Mouse (Mus musculus): ENCODE data around the gene Gpc2. TPM values are rescaled to one million over a fixed set of nuclear protein-coding genes. Genes with fewer than 3 reads are reported as not detected.

Gene Gpc2
- total RNA-seq, 2 experiments from 2014 or later, result 0.11 to 0.25 TPM

DNA sequence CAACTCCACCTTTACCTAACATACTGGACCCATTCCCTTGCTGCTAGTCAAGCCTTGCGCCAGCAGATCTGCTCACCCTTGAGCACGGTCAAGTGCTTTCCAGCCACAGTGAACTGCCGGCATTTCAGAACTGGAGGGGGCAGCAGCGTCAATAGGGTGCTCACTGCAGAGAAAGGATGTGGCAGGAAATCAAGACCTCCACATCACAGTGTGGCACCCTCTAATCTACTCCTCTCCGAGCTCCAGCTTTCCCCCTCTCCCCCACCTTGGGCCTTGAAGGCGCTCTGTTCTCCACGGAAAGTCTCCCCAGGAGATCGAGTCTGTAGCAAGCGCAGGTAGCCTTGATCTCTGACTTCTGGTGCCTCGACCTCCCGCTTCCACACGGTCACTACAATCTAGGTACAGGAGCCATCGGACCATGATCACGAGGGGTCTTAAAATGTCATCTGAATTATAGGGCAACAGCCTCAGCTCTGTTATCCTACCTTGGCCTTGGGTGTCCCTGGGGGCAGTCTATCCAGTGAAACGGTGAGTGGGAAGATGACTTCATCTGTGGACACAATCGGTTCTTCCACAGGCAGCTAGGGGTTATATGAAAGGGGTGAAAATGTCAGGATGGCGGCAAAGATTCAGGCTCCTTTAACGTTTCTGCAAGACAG lies 17.1 kb downstream of the Gpc2 start:
- intact Hi-C loops (cut with DNase I), result no loop called here
- DNase-seq, result no peak

DNA sequence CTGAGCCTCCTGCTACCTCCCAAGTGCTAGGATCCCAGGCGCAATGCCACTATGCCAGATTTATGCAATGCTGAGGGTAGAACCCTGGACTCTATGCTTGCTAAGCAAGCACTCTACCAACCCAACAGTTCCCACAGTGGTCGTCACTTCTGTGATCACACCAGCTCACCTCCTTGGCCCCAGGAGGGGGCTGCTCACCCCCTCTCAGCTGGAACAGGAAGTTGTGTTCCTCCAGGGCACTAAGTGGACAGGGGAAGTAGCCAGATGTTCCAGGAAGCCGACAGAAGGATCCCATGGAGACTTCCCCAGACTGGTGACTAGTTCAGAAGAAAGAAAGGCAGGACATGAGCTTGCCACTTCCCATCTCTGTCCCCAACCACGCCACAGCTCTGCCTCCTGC lies 17.8 kb downstream of the Gpc2 start:
- intact Hi-C loops (cut with DNase I), result no loop called here
- no peak for DNase-seq

DNA sequence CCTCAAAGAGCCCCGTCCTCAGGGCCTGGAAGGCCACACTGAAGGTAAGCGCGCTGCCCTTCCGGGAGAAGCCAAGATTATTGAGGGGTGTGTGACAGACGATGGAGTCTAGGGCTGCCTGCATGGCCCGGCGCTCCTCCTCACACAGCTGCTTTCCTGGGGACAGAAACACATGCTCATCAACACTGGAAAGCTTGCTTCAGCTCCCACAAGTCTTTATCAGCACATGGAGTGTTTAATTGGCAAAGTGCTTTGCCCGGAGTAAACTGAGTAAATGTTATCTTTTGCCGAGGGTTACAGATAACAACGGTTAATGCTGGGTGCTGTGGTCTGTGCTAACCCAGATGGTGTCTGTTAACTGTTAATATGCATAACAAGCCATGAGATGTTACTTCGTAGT lies 19.0 kb downstream of the Gpc2 start:
- DNase-seq, result no peak
- intact Hi-C loops (cut with DNase I), result no loop called here

DNA sequence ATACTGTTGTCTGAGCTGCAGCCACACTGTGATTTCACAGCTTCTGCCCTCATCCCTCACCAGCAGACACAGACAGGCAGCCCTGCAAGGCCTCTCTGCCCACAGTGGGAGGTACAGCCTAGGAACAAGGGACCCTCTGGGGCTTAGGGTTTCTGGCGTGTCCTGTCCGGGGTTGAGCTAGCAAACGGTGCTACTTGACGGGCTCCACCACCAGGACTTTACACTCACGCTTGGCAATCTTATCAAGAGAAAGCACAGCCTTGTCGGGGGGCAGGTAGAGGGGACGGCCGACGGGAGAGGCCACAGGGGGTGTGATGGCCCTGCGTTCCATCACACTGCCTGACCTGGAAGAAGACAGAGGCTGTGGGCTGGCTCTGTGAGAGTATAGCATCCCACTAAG lies 19.8 kb downstream of the Gpc2 start:
- no peak for DNase-seq
- intact Hi-C loops (cut with DNase I), result no loop called here

DNA sequence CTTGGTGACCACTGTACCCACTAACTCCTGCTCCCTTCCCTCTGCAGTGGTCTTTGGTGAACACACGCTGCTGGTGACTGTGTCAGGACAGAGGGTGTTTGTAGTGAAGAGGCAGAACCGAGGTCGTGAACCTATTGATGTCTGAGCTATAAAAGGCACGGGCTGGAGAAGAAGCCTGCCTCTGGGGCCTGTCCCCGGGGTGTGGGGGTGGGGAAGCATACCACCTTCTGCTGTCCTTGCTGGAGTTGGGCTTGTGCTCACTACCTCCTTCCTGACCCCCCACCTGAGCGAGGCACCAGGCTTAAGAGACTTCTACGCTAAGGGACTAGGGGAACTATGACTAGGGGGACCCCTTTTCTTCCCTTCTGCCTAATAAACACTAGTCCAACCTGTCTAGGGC lies 20.8 kb downstream of the Gpc2 start:
- DNase-seq, result no peak
- intact Hi-C loops (cut with DNase I), result loop anchor here (5.0 kb wide), 1 partner anchor 363 kb away; the partner anchor contains the start of gene A430033K04Rik

DNA sequence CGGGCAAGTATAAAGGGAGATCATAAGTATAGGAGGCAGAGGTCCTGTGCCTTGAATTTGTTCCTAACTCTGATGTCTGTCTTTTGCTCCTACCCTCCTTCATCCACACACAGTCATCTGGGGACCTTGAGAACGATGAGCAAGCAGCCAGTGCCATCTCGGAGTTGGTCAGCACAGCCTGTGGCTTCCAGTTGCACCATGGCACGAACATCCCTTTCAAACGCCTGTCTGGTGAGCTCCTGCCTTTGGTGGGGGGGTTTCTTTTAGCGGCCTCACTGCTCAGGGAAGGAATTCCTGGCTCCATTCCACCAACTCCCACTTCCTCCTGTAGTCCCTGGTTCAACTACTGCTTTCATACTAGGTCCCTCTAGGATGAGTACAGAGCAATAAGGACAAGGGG lies 21.3 kb downstream of the Gpc2 start:
- intact Hi-C loops (cut with DNase I), result loop anchor here (5.0 kb wide), 1 partner anchor 364 kb away; the partner anchor contains the start of gene A430033K04Rik

DNA sequence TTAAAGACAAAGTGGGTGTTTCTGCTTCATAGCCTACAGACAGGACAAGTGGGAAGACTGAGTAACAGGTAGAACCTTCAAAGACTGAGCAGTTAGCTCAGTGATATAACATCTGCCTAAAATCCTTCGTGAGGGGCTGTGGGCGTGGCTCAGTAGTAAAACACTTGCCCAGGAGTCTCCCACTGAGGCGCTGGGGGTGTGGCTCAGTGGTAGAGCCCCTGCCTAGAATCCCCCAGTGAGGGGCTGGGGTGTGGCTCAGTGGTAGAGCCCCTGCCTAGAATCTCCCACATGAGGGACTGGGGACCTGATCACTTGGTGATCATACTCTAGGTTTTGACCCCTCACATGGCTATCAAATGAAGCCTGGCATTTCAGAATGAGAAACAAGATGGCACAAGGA lies 21.7 kb downstream of the Gpc2 start:
- no peak for DNase-seq
- intact Hi-C loops (cut with DNase I), result loop anchor here (5.0 kb wide), 1 partner anchor 364 kb away; the partner anchor contains the start of gene A430033K04Rik

More for the DNA sequence above, 21.3 kb downstream of the Gpc2 start:
- DNase-seq, result no peak

DNA sequence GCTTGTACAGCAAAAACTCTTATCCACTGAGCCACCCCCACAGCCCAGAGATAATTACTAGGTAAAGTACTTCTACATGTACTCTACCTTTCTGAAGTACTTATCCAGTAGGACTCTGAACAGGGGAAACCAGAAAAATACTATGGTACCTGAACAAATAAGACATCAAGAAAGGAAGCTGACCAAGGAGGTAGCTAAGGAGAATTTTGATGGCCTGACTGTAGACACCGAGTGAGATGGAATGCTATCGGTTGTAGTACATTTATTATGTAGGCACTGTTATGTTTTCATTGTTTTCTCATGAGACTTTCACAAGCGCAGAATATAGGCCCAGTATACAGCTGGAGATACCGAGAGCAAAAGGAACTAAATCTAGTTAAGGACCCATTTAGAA lies 22.2 kb downstream of the Gpc2 start:
- DNase-seq, result no peak
- intact Hi-C loops (cut with DNase I), result loop anchor here (5.0 kb wide), 1 partner anchor 365 kb away; the partner anchor contains the start of gene A430033K04Rik

DNA sequence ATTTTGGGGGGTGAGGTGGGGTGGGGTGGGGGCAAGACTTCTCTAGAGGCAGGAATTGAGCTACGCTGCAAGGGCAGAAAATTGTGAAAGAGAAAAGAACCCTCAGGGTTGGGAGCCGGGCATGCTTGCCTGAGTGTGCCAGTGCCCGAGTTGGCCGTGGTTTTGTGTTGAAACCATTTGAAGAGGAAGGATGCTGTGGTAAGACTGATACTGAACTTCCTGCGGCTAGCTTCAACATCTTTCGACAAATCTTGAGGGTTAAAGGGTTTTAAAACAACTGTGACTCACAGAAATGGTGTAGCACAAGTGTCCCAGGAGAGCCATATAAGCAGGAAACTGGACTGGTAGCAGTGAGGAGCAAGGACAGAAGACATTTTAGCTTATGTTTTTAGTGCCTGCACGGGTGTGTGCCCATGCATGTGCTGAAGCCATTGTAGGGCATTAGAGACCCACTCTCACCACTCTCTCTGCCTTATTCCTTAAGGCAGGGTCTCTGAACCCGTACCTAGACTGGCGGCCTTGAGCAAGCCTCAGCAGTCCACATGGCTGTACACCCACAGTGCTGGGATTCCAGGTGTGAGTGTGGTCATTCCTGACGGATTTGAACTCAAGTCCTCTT lies 22.7 kb downstream of the Gpc2 start:
- intact Hi-C loops (cut with DNase I), result loop anchor here (5.0 kb wide), 1 partner anchor 365 kb away; the partner anchor contains the start of gene A430033K04Rik
- DNase-seq, result no peak

DNA sequence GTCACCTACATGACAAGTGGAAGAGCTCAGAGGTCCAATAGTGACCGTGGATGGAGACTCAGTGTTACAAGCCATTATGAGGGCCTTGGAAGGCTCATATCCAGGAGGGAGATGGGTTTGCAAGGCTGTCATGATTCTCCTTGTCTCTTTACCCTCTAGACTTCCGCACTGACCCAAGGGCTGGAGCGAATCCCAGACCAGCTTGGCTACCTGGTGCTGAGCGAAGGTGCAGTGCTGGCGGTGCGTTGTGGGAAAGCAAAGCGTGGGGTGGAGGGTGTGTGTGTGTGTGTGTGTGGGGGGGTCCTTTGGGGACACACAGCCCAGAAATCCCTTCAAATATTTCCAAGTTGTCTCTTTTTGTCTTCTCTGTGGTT lies 23.7 kb downstream of the Gpc2 start:
- no peak for DNase-seq
- intact Hi-C loops (cut with DNase I), result loop anchor here (5.0 kb wide), 1 partner anchor 366 kb away; the partner anchor contains the start of gene A430033K04Rik

DNA sequence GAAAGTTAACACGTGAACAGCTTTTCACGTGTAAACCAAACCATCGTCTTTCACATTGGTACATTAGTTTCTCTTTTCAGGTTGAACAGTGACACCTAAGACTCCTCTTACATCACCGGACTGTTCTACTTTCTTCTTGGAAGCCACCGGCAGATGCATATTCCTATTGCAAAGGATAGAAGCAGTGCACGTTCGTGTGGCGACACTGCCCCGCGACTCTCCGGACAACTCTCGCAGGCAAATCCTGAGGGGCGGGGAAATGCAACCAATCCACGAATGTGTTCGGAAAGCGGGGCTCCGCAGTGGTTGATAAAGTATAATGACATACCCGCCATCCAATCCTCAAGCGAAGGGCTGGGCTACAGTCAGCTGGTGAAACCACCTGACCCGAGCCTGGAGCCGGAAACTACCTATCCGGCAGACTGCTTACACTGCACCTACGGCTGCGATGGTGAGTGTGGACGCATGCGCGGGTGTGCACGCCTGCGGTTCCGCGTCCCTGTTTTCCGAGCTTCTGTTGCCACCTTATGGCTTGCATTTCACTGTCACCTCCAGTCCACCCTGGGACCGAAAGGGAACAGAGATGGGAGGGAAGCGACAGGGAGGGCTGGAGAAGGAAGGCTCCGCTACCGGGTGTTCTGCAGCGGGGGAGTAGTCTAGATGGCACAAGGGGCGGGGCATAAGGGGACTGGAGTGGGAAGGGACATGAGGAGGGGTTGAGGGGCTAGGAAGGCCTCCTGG lies 24.3 kb downstream of the Gpc2 start, which contains the start of gene Lamtor4:
Gene Lamtor4 (plus strand): TSS at position 130 of the 741 bp plus-strand sequence.
- intact Hi-C loops (cut with DNase I), result loop anchor here (5.0 kb wide), 1 partner anchor 367 kb away; the partner anchor contains the start of gene A430033K04Rik
- DNase-seq, result peak; percentile 84 to 90

DNA sequence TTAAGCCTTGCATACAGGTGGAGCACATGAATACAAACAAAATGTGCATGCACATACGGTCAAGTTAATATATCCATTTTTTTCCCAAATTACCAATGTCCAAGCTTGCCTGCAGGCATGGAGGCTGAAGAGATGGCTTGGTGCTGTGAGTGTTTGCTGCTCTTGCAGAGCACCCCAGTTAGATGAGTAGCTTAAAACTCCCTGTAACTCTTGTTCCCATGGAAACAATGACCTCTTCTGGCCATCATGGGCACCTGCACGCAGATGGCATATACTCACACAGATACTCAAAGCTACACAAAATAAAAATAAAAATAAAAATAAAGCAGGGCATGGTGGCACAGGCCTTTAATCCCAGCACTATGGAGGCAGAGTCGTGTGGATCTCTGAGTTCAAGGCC lies 26.7 kb downstream of the Gpc2 start:
- intact Hi-C loops (cut with DNase I), result no loop called here
- DNase-seq, result no peak

DNA sequence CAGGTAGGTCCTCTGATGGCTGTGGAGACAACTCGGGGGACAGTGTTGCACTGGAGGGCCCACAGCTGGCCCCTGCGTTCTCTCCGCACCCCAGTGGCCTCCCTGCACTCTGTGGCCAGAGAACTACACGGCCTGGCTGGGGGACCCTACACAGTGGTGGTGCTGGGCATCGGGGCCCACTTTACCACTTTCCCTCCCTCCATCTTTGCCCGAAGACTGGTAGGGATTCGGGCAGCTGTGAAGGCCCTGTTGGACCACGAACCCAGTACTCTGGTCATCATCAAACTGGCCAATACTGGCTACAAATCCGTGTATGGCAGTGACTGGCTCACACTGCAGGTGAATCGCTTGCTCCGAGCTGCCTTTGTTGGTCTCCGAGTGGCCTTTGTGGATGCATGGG lies 28.7 kb downstream of the Gpc2 start:
- no peak for DNase-seq
- intact Hi-C loops (cut with DNase I), result loop anchor here (1.0 kb wide), 1 partner anchor 50 kb away; no protein-coding TSS in a partner anchor

DNA sequence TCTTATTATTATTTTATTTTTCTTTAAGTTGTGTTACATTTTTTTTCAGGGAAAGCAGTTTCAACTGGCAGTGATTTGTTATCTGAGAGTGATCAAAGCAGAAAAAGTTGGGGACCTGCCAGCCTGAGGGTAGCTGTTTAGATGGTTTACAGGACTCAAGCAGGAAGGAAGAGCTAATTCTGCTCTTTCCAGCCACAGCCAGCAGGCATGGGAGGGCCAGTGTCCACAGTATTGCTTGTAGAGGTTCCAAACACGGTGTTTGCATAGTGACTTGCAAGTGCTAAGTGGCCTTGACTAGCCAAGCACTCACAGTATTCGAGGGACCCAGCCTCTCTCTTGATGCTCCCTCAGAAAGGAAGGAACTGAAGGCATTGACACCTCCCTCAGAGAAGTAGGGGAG lies 38.3 kb downstream of the Gpc2 start:
- DNase-seq, result no peak
- intact Hi-C loops (cut with DNase I), result no loop called here

DNA sequence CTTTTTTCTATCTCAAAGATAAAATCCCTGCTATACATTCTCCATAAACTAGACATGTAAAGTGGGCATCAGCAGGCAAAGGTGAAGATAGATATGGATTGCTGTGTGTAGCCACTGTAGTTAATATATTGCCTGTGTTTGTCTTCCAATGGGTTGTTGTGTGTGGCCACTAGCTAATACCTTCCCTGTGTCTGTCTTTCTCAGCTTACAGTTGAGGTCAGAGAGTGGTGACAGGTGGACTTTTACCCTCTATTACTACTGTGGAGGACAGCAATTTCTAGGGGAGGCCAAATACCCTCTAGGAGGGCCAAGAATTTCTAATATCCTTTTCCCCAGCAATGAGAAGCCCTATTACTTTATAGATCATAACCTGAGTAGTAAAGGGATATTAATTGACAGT lies 45.6 kb downstream of the Gpc2 start:
- no peak for DNase-seq
- intact Hi-C loops (cut with DNase I), result no loop called here

DNA sequence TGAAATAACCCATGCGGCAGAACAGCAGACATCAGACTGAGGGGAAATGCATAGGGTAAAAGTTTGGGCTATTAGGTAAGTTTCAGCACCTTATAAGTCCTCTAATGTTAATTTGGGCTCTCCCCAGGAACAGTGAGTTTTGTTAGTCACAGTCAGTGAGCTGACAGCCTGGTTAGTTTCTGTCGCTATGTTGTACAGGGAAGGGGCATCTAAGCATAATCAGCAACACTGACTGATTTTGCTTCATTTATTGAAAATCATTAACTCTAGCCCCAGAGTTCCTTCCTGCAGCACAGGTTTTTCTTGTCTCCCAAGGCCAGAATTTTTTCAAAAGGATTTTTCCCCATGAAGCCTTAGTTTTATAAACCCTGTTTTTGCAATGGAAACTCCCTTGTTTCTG lies 46.0 kb downstream of the Gpc2 start:
- DNase-seq, result no peak
- intact Hi-C loops (cut with DNase I), result loop anchor here (1.0 kb wide), 1 partner anchor 25 kb away; no protein-coding TSS in a partner anchor

DNA sequence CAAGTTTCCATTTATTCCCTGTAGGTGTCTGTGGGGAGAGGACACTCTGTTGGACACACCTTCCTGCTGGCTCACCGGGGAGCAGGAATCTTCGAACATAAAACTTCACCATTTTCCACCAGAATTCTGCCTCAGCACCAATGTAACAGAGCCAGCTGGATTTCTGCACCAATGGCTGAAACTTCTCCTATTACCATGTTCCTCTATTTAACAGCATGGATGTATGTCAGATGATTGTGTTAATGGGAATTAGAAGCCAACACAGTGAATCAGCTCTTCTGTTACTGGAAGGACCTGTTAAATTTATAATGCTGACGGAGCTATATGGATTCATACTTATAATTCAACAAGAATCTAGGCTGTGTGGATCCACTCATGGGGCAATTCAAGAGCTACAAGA lies 50.3 kb downstream of the Gpc2 start:
- intact Hi-C loops (cut with DNase I), result loop anchor here (10.0 kb wide), 1 partner anchor 245 kb away; no protein-coding TSS in a partner anchor
- DNase-seq, result no peak

DNA sequence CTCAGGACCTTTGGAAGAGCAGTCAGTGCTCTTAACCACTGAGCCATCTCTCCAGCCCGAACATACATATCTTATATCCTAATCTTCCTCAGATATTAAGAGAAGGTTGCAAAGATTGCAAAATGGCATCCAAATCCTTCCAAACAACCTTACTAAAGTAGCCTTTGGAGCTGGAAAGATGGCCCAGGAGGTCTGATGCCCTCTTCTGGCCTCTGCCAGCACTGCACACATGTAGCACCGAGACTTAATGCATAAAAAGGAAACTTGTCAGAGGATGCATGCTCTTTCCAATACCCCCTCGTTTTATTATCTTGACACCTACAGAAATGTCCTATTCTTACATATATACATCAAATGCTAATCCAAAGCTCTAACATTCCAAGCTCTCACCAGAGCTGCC lies 51.8 kb downstream of the Gpc2 start:
- DNase-seq, result peak in 1 of 2 experiments; percentile 47
- intact Hi-C loops (cut with DNase I), result loop anchor here (10.0 kb wide), 1 partner anchor 247 kb away; no protein-coding TSS in a partner anchor

DNA sequence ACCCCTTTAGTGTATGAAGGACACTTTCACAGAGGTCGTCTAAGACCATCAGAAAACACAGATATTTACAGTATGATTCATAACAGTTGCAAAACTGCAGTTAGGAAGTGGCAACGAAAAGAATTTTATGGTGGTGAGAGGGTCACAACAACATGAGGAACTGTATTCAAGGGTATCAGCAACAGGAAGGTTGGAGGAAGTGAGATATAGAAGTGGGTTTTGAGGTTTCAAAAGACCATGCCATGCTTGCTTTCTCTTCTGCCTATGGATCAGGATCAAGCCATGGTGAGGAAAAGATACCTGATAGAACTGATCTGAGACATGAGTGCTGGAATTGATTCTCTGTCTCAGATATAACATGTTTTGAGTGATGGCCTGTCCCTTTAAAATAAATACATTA lies 52.4 kb downstream of the Gpc2 start:
- intact Hi-C loops (cut with DNase I), result loop anchor here (10.0 kb wide), 1 partner anchor 247 kb away; no protein-coding TSS in a partner anchor
- no peak for DNase-seq

DNA sequence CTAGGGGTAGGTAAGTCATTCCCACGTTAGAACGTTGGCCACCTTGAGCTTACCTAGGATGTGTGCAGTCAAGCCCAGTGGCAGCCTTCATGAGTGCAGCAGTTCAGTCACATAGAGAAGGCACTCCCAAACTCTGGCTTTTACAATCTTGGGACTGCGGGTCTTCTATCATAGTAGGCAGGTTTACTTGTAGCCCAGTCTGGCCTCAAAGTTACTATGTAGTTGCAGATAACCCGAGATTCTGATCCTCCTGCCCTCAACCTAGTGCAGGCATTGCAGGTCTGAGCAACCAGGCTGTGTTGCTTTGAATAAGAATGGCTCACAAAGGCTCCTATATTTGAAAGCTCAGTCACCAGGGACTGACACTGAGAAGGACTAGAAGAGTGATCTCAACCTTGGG lies 53.3 kb downstream of the Gpc2 start:
- intact Hi-C loops (cut with DNase I), result loop anchor here (10.0 kb wide), 1 partner anchor 248 kb away; no protein-coding TSS in a partner anchor

DNA sequence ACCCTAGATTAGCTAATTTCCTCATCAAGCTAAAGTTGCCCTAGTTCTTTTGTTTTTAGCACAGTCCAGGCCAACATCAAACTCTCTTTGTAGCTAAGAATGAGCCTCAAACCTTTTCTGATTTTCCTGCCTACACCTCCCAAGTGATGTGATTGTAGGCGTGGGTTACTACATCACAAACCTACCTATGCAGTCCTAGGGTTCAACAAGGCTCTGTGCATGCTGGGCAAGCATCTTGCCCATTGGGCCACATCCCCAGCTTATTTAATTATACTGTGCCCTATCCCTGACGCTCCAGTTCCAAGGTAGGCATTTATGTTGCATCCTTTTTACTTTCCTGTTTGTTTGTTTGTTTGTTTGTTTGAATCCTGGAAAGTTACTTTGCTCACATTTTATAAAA lies 54.1 kb downstream of the Gpc2 start, which contains the start of gene Nxpe5:
Gene Nxpe5 (plus strand): TSS at position 199 of the 400 bp plus-strand sequence.
- DNase-seq, result no peak
- intact Hi-C loops (cut with DNase I), result loop anchor here (10.0 kb wide), 1 partner anchor 249 kb away; no protein-coding TSS in a partner anchor

More for the DNA sequence above, 53.3 kb downstream of the Gpc2 start:
- no peak for DNase-seq

Measured in heart, postnatal 36 days (tissue).